11 mouse cellular contexts compared by ENCODE assay signal in the genomic region with DNA sequence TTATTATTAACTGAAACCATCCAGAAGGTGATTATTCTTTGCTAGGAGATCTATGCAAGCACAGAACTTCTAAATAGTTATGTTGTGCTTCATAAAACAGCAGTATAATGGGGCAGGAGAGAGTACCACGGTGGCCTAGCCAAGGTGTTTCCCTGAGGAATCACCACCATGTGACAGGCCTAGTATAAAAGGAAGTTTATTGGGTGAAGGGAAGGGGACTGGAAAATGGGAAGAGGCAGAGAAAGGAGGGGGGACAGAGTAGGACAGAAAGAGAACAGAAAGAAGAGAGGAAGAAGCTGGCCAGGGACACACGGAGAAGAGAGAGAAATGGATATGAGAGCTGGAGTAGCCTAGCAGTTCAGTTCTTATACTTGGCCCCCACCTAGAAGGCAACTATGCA. TPM values are rescaled to one million over a fixed set of nuclear protein-coding genes. Genes with fewer than 3 reads are reported as not detected.
DNase-seq lines count a peak whose midpoint lies in the region; ATAC-seq and TF ChIP-seq lines count a peak whose summit lies in the region.
"Had no signal": no experiment of that assay in that cellular context is flagged by ENCODE, and none has a peak within 500 bp of the region (broad histone marks: within the 10 kb centered on the region; RNA-seq: fewer than 3 reads in every experiment).

No protein-coding gene starts in this region.

- no peak for TF ChIP-seq CTCF in cerebellum, adult 2 months (IDR thresholded peaks at IDR 0.05; ENCODE audit: borderline replicate concordance, insufficient read depth, low read depth, low read length)

- no peak for TF ChIP-seq POLR2A in limb, embryonic 14.5 days (IDR thresholded peaks at IDR 0.05; ENCODE audit: borderline replicate concordance, extremely low read depth, insufficient read depth, insufficient read length)
- TF ChIP-seq POLR2A in cerebellum, adult 2 months (IDR thresholded peaks at IDR 0.05; ENCODE audit: borderline replicate concordance, insufficient read depth, low read length) = no peak

- H3K27ac ChIP-seq in heart, embryonic 14.5 days (replicated peaks in 1 of 2; ENCODE audit: control insufficient read depth in 1 of 2, insufficient read depth in 1 of 2, low read depth in 2 of 2, low read length in 2 of 2) = no peak overlapping the region
- H3K27ac ChIP-seq in heart, embryonic 11.5 days (ENCODE audit: low read depth, low read length) = no peak overlapping the region
- no peak overlapping the region for H3K27ac ChIP-seq in midbrain, embryonic 14.5 days (replicated peaks; ENCODE audit: low read depth, low read length)
- no peak overlapping the region for H3K27ac ChIP-seq in midbrain, embryonic 15.5 days
- no peak overlapping the region for H3K27ac ChIP-seq in limb, embryonic 14.5 days (replicated peaks; ENCODE audit: low read depth, low read length)
- no peak overlapping the region for H3K27ac ChIP-seq in cerebellum, adult 2 months (ENCODE audit: insufficient read depth, low read length)
- H3K27ac ChIP-seq: layer of hippocampus, adult 2 months; liver, embryonic 13.5 days; stomach, embryonic 15.5 days had no signal

- no peaks in the 10 kb centered on the region for H3K27me3 ChIP-seq in heart, embryonic 14.5 days (ENCODE audit: control insufficient read depth, insufficient read depth, low read length)
- no peaks in the 10 kb centered on the region for H3K27me3 ChIP-seq in heart, embryonic 11.5 days (ENCODE audit: control insufficient read depth, insufficient read depth, low read length)
- no peaks in the 10 kb centered on the region for H3K27me3 ChIP-seq in midbrain, embryonic 14.5 days (ENCODE audit: control insufficient read depth, insufficient read depth, low read length)
- H3K27me3 ChIP-seq in midbrain, embryonic 15.5 days (replicated peaks) = no peaks in the 10 kb centered on the region
- H3K27me3 ChIP-seq in limb, embryonic 14.5 days (ENCODE audit: control insufficient read depth, insufficient read depth, low read length) = no peaks in the 10 kb centered on the region
- no peaks in the 10 kb centered on the region for H3K27me3 ChIP-seq in cerebellum, adult 2 months (ENCODE audit: control insufficient read depth, insufficient read depth, low read length)
- H3K27me3 ChIP-seq: liver, embryonic 13.5 days; stomach, embryonic 15.5 days had no signal

- H3K9me3 ChIP-seq in heart, embryonic 14.5 days (ENCODE audit: control insufficient read depth, low read length) = peaks cover 47% of the 10 kb centered on the region
- H3K9me3 ChIP-seq in heart, embryonic 11.5 days (replicated peaks; ENCODE audit: control insufficient read depth, low read length) = peaks cover 27% of the 10 kb centered on the region
- H3K9me3 ChIP-seq in midbrain, embryonic 14.5 days (ENCODE audit: control insufficient read depth, low read length) = peaks cover 53% of the 10 kb centered on the region
- H3K9me3 ChIP-seq in midbrain, embryonic 15.5 days = peaks cover 48% of the 10 kb centered on the region
- peaks cover 43% of the 10 kb centered on the region for H3K9me3 ChIP-seq in limb, embryonic 14.5 days (ENCODE audit: control insufficient read depth, low read length)

- 0 out of 2 replicates have a peak, but pooled peaks have one; percentile 10 for ATAC-seq in heart, embryonic 14.5 days (ENCODE audit: insufficient number of reproducible peaks, insufficient read depth, low FRiP score, low read depth)
- ATAC-seq in heart, embryonic 11.5 days (replicated peaks; ENCODE audit: insufficient number of reproducible peaks, low FRiP score, low TSS enrichment) = no peak
- ATAC-seq in midbrain, embryonic 14.5 days (ENCODE audit: low FRiP score, low TSS enrichment) = peak; percentile 28
- no peak; the same call in 1 of the 2 replicates for ATAC-seq in midbrain, embryonic 15.5 days (replicated peaks)
- 0 out of 2 replicates have a peak, but pooled peaks have one; percentile 0 for ATAC-seq in limb, embryonic 14.5 days (ENCODE audit: low FRiP score, low read depth)

- H3K4me1 ChIP-seq in heart, embryonic 14.5 days (ENCODE audit: control insufficient read depth in 2 of 2, insufficient read depth in 2 of 2, low read length in 2 of 2) = no peaks in the 10 kb centered on the region
- no peaks in the 10 kb centered on the region for H3K4me1 ChIP-seq in heart, embryonic 11.5 days (ENCODE audit: control insufficient read depth, insufficient read depth, low read length)
- no peaks in the 10 kb centered on the region for H3K4me1 ChIP-seq in midbrain, embryonic 14.5 days (ENCODE audit: control insufficient read depth, insufficient read depth, low read length)
- no peaks in the 10 kb centered on the region for H3K4me1 ChIP-seq in midbrain, embryonic 15.5 days
- H3K4me1 ChIP-seq in limb, embryonic 14.5 days (ENCODE audit: control insufficient read depth, insufficient read depth, low read length) = no peaks in the 10 kb centered on the region
- no peaks in the 10 kb centered on the region for H3K4me1 ChIP-seq in cerebellum, adult 2 months (ENCODE audit: control insufficient read depth, insufficient read depth, low read length)
- H3K4me1 ChIP-seq: liver, embryonic 13.5 days; stomach, embryonic 15.5 days had no signal

- H3K4me2 ChIP-seq in heart, embryonic 14.5 days (ENCODE audit: low read length) = no peak overlapping the region
- no peak overlapping the region for H3K4me2 ChIP-seq in heart, embryonic 11.5 days
- H3K4me2 ChIP-seq in midbrain, embryonic 14.5 days (ENCODE audit: low read length) = no peak overlapping the region
- no peak overlapping the region for H3K4me2 ChIP-seq in midbrain, embryonic 15.5 days
- H3K4me2 ChIP-seq in limb, embryonic 14.5 days (replicated peaks; ENCODE audit: low read depth, low read length, severe bottlenecking) = no peak overlapping the region
- H3K4me2 ChIP-seq: liver, embryonic 13.5 days; stomach, embryonic 15.5 days had no signal

- H3K9ac ChIP-seq in heart, embryonic 14.5 days (ENCODE audit: low read length) = no peak overlapping the region
- H3K9ac ChIP-seq in heart, embryonic 11.5 days (ENCODE audit: low read depth, low read length) = no peak overlapping the region
- H3K9ac ChIP-seq in midbrain, embryonic 14.5 days (replicated peaks; ENCODE audit: low read length) = no peak overlapping the region
- no peak overlapping the region for H3K9ac ChIP-seq in midbrain, embryonic 15.5 days
- no peak overlapping the region for H3K9ac ChIP-seq in limb, embryonic 14.5 days (ENCODE audit: low read depth, low read length, severe bottlenecking)
- H3K9ac ChIP-seq: liver, embryonic 13.5 days; stomach, embryonic 15.5 days had no signal

- 43% methylated on average over 2 of the region's 2 CpGs for WGBS in heart, embryonic 14.5 days
- WGBS in heart, embryonic 11.5 days (ENCODE audit: insufficient replicate concordance) = 38% methylated on average over 2 of the region's 2 CpGs
- 44% methylated on average over 2 of the region's 2 CpGs for WGBS in midbrain, embryonic 14.5 days
- WGBS in midbrain, embryonic 15.5 days = 46% methylated on average over 2 of the region's 2 CpGs
- 41% methylated on average over 2 of the region's 2 CpGs for WGBS in limb, embryonic 14.5 days
- 46% methylated on average over 2 of the region's 2 CpGs for WGBS in cerebellum, adult 2 months

- no peak overlapping the region for H3K4me3 ChIP-seq in heart, embryonic 14.5 days (ENCODE audit: control insufficient read depth in 1 of 2, insufficient read depth in 1 of 2, low read depth in 1 of 2, low read length in 2 of 2)
- no peak overlapping the region for H3K4me3 ChIP-seq in heart, embryonic 11.5 days (ENCODE audit: low read depth, low read length)
- H3K4me3 ChIP-seq in midbrain, embryonic 14.5 days (replicated peaks; ENCODE audit: low read depth, low read length) = no peak overlapping the region
- no peak overlapping the region for H3K4me3 ChIP-seq in midbrain, embryonic 15.5 days
- no peak overlapping the region for H3K4me3 ChIP-seq in limb, embryonic 14.5 days (replicated peaks; ENCODE audit: low read length)
- no peak overlapping the region for H3K4me3 ChIP-seq in cerebellum, adult 2 months (replicated peaks; ENCODE audit: insufficient read depth, low read depth, low read length)
- H3K4me3 ChIP-seq: layer of hippocampus, adult 2 months; liver, embryonic 13.5 days; stomach, embryonic 15.5 days had no signal

- no peaks in the 10 kb centered on the region for H3K36me3 ChIP-seq in heart, embryonic 14.5 days (ENCODE audit: control insufficient read depth, insufficient read depth, low read length)
- H3K36me3 ChIP-seq in heart, embryonic 11.5 days (ENCODE audit: control insufficient read depth, insufficient read depth, low read length) = no peaks in the 10 kb centered on the region
- no peaks in the 10 kb centered on the region for H3K36me3 ChIP-seq in midbrain, embryonic 14.5 days (ENCODE audit: control insufficient read depth, insufficient read depth, low read length)
- H3K36me3 ChIP-seq in midbrain, embryonic 15.5 days (replicated peaks) = no peaks in the 10 kb centered on the region
- no peaks in the 10 kb centered on the region for H3K36me3 ChIP-seq in limb, embryonic 14.5 days (ENCODE audit: control insufficient read depth, insufficient read depth, low read length)
- H3K36me3 ChIP-seq: liver, embryonic 13.5 days; stomach, embryonic 15.5 days had no signal

- no peak for DNase-seq in midbrain, embryonic 14.5 days
- DNase-seq in limb, embryonic 14.5 days (ENCODE audit: low spot score) = no peak
- no peak for DNase-seq in embryo, embryonic 9.5 days (ENCODE audit: extremely low spot score)
- no peak for DNase-seq in cerebellum, adult 2 months
- no peak for DNase-seq in right cerebral cortex, postnatal 14 days
- DNase-seq: liver, embryonic 13.5 days had no signal

RNA-seq across cellular contexts. Expression of gene Zfp982, which starts 58.3 kb away (rescaled TPM):
- 6.1 and 8.8 TPM in 2 replicates for polyA plus RNA-seq in heart, embryonic 14.5 days (2014; fragmentation: Nextera tagmentation; extraction: Ambion mirVana)
- polyA plus RNA-seq in heart, embryonic 11.5 days (2014; fragmentation: Nextera tagmentation; extraction: Ambion mirVana) = 8.6 and 9.7 TPM in 2 replicates
- 5.3 and 6.5 TPM in 2 replicates for polyA plus RNA-seq in midbrain, embryonic 14.5 days (2014; fragmentation: Nextera tagmentation; extraction: Ambion mirVana)
- 3.9 and 4.3 TPM in 2 replicates for polyA plus RNA-seq in midbrain, embryonic 15.5 days (2015; fragmentation: Nextera tagmentation; extraction: Ambion mirVana)
- 1.6 and 3.4 TPM in 2 replicates for polyA plus RNA-seq in limb, embryonic 14.5 days (2012; rRNA removed)
- polyA plus RNA-seq in limb, embryonic 14.5 days (2014; fragmentation: Nextera tagmentation; extraction: Ambion mirVana) = 6.4 TPM in 2 replicates
- 2.2 and 3.0 TPM in 2 replicates for polyA plus RNA-seq in cerebellum, adult 2 months (2012; rRNA removed)

Comparison
In these comparisons a context has a peak if more than half of its experiments do, and no peak if none do; other contexts are left out.
1. ATAC-seq: peak in heart, embryonic 14.5 days (single experiment), midbrain, embryonic 14.5 days (single experiment) and limb, embryonic 14.5 days (single experiment); none in heart, embryonic 11.5 days (single experiment) and midbrain, embryonic 15.5 days (single experiment).